Mouse (Mus musculus) neural tube, embryonic 11.5 days (tissue): ENCODE data around the gene Tom1. TPM values are rescaled to one million over a fixed set of nuclear protein-coding genes. Genes with fewer than 3 reads are reported as not detected.

Experiments used
- ATAC-seq: fragments of 200-750 bp; cut with Nextera tagmentation; 2 replicates; pipeline ENCODE4 v1.8.0; 2017; ENCODE audit warnings: moderate number of reproducible peaks, mild to moderate bottlenecking, moderate TSS enrichment, moderate library complexity; ENCODE audit not compliant: insufficient read depth, low FRiP score, low TSS enrichment
- DNase-seq: peaks from one replicate; pipeline ENCODE4 v3.0.0-alpha.2; 2015; ENCODE audit warnings: low spot score
- H3K27ac ChIP-seq: fragments of 300-500 bp; sonication (generic); 2 replicates; pipeline ENCODE4 v1.5.1; 2014; ENCODE audit warnings: low read depth, mild to moderate bottlenecking, low read length
- H3K27me3 ChIP-seq: fragments of 300-500 bp; sonication (generic); 2 replicates; pipeline ENCODE4 v1.6.1; 2014; ENCODE audit warnings: mild to moderate bottlenecking, low read length, mixed read lengths; ENCODE audit not compliant: control insufficient read depth, insufficient read depth
- H3K36me3 ChIP-seq: fragments of 300-500 bp; sonication (generic); 2 replicates; pipeline ENCODE4 v1.6.1; 2014; ENCODE audit warnings: mild to moderate bottlenecking, low read length, moderate library complexity, mixed read lengths; ENCODE audit not compliant: control insufficient read depth, insufficient read depth
- H3K4me1 ChIP-seq: fragments of 300-500 bp; sonication (generic); 2 replicates; pipeline ENCODE4 v1.6.1; 2014; ENCODE audit warnings: low read length, mixed read lengths; ENCODE audit not compliant: control insufficient read depth, insufficient read depth
- H3K4me2 ChIP-seq: fragments of 300-500 bp; sonication (generic); 2 replicates; pipeline ENCODE4 v1.6.1; 2014; ENCODE audit warnings: low read depth, mild to moderate bottlenecking, moderate library complexity
- H3K4me3 ChIP-seq: fragments of 300-500 bp; sonication (generic); 2 replicates; pipeline ENCODE4 v1.5.1; 2014; ENCODE audit warnings: low read depth, low read length
- H3K9ac ChIP-seq: fragments of 300-500 bp; sonication (generic); 2 replicates; pipeline ENCODE4 v1.6.1; 2014; ENCODE audit warnings: mild to moderate bottlenecking, low read length
- H3K9me3 ChIP-seq: fragments of 300-500 bp; sonication (generic); 2 replicates; pipeline ENCODE4 v1.6.1; 2016; ENCODE audit warnings: low read length; ENCODE audit not compliant: control insufficient read depth
- WGBS: fragments of 180-500 bp; shearing (Covaris S2); extraction: QIAGEN DNeasy Blood & Tissue Kit; methylation state at CpG from one replicate; pipeline ENCODE4 v1.1.7; 2014; 5-methylcytosine and 5-hydroxymethylcytosine counted together
- polyA plus RNA-seq: library from polyadenylated mRNA; unstranded; fragments of >200 nt; fragmentation: Nextera tagmentation; extraction: Ambion mirVana; gene quantifications from 2 replicates; pipeline ENCODE4 v1.2.1, GENCODE M21; 2014

The Tom1 gene
- polyA plus RNA-seq, 1 experiment from 2014 or later = 38.6 TPM

GRCm38 (mm10) chr8:75110093-75110492, 76.6 kb downstream of the Tom1 start:
- Histone ChIP-seq H3K4me1 (peaks cover 10% of the 10 kb centered on the region; the same call in 1 of the 2 replicates), H3K27me3 (no peaks in the 10 kb centered on the region), H3K9me3 (no peaks in the 10 kb centered on the region), H3K27ac (no peak overlapping the region), H3K4me3 (peak overlapping the region; percentile 81), H3K36me3 (peaks cover 9% of the 10 kb centered on the region), H3K9ac (peak overlapping the region; percentile 75), H3K4me2 (peak overlapping the region; percentile 59)
- no peak for ATAC-seq
- no peak for DNase-seq
- WGBS = 20% methylated on average over 13 of the region's 13 CpGs

DNA sequence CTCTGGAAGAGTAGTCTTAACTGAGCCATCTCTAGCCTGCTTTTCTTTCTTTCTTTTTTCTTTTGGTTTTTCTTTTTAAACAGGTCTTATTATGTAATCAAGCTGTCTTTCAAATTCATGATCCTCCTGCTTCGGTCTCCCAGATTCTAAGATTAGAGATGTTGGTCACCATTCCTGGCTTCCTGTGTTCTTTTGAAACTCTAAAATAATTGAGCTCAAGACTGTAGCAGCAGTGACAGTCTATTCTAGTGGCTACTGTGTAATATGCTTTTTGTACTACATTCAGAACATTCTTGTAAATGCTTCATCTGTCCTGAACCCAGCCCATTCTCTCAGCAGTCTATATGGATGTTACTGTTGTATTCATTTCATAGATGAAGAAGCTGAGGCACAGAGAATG, 85.0 kb downstream of the Tom1 start:
- ATAC-seq (no peak), DNase-seq (no peak)
- Histone ChIP-seq H3K4me3 (no peak overlapping the region), H3K27ac (no peak overlapping the region), H3K27me3 (no peaks in the 10 kb centered on the region), H3K4me1 (no peaks in the 10 kb centered on the region), H3K36me3 (peaks cover 35% of the 10 kb centered on the region), H3K9ac (no peak overlapping the region), H3K4me2 (no peak overlapping the region), H3K9me3 (no peaks in the 10 kb centered on the region)
- WGBS = 98% methylated on average over 1 of the region's 1 CpGs

DNA sequence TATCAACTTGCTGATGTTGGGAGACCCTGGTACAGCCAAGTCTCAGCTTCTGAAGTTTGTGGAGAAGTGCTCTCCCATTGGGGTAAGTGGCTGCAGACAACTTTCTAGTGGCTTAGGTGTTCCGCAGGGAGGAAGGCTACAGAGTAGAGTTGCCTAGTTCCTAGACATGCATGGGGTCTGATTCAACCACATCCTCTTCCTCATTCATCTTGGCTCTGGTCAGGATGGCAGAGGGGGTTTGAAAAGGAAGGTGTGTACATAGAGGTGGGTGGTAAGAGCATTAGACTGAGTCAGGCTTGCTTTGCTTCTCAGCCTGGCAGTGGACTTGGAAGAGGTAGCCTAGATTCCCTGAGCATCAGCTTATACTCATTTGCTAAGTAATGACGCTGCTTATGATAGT, 85.8 kb downstream of the Tom1 start:
- H3K36me3 ChIP-seq = peaks cover 31% of the 10 kb centered on the region
- H3K27ac ChIP-seq = no peak overlapping the region
- 90% methylated on average over 2 of the region's 2 CpGs for WGBS
- no peak overlapping the region for H3K4me2 ChIP-seq
- no peaks in the 10 kb centered on the region for H3K4me1 ChIP-seq
- DNase-seq (no peak), ATAC-seq (no peak)
- no peaks in the 10 kb centered on the region for H3K27me3 ChIP-seq
- no peak overlapping the region for H3K4me3 ChIP-seq
- no peaks in the 10 kb centered on the region for H3K9me3 ChIP-seq
- H3K9ac ChIP-seq = no peak overlapping the region

Other genes starting within 250 kb of the Tom1 start
- not detected in 2 replicates for gene Isx, start 160.5 kb upstream of the Tom1 start, polyA plus RNA-seq
- 48.0 and 49.0 TPM in 2 replicates for gene Hmgxb4, start 40.3 kb upstream of the Tom1 start, polyA plus RNA-seq
- 15.9 and 16.1 TPM in 2 replicates for gene Hmox1, start 59.9 kb downstream of the Tom1 start, polyA plus RNA-seq
- gene Mcm5, start 75.9 kb downstream of the Tom1 start, polyA plus RNA-seq = 193 and 204 TPM in 2 replicates
- gene Rasd2, start 180.2 kb downstream of the Tom1 start, polyA plus RNA-seq = 0.16 and 0.33 TPM in 2 replicates